Mouse (Mus musculus): ENCODE results near the gene Anapc5. TPM values are rescaled to one million over a fixed set of nuclear protein-coding genes. Genes with fewer than 3 reads are reported as not detected.

The Anapc5 gene
- 112 and 138 TPM in 2 replicates for polyA plus RNA-seq (2012; ENCODE audit: insufficient read depth, insufficient read length, missing spikeins)

- Histone ChIP-seq H3K4me3 (ENCODE audit: insufficient read depth, low read depth, low read length) (peak within 1 kb of the TSS; percentile 76), H3K4me1 (ENCODE audit: control insufficient read depth, insufficient read depth, insufficient read length, low read length) (no peaks in the 10 kb centered on the region), H3K27ac (replicated peaks; ENCODE audit: low read depth, low read length) (peak within 1 kb of the TSS; percentile 75)
Measured at GRCm38 (mm10) chr5:122820777-122821523, at the start of gene Anapc5. TSS of gene Anapc5 (minus strand) at chr5:122821339.

GRCm38 (mm10) chr5:122863053-122863452 lies 41.9 kb upstream of the Anapc5 start:
- no peak overlapping the region for H3K4me3 ChIP-seq (ENCODE audit: insufficient read depth, low read depth, low read length)
- no peaks in the 10 kb centered on the region for H3K4me1 ChIP-seq (ENCODE audit: control insufficient read depth, insufficient read depth, insufficient read length, low read length)
- H3K27ac ChIP-seq (replicated peaks; ENCODE audit: low read depth, low read length) = no peak overlapping the region

GRCm38 (mm10) chr5:122855858-122856257 lies 34.7 kb upstream of the Anapc5 start:
- Histone ChIP-seq H3K4me3 (ENCODE audit: insufficient read depth, low read depth, low read length) (no peak overlapping the region), H3K4me1 (ENCODE audit: control insufficient read depth, insufficient read depth, insufficient read length, low read length) (peaks cover 2% of the 10 kb centered on the region; the same call in 1 of the 2 replicates), H3K27ac (replicated peaks; ENCODE audit: low read depth, low read length) (no peak overlapping the region)

DNA sequence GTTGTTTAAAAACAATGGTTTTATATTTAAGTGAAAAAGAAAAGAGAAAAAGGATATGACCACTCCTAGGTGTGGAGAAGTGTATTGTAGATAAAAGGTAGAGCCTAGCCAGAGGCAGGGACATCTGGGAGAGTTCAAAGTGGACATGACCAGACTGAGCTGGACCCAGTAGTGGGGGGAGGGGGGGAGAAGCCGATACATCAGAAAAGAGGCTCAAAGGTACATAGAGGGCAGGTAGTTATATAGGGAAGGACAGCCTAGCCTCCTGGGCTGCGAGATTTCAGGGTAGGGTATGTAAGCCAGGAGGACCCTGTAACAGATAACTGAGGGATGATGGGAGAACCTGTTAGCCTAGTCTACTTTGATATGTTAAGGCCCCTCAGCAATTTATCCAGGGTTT lies 31.5 kb upstream of the Anapc5 start:
- Histone ChIP-seq H3K4me3 (ENCODE audit: insufficient read depth, low read depth, low read length) (no peak overlapping the region), H3K4me1 (ENCODE audit: control insufficient read depth, insufficient read depth, insufficient read length, low read length) (peaks cover 7% of the 10 kb centered on the region), H3K27ac (replicated peaks; ENCODE audit: low read depth, low read length) (no peak overlapping the region)

DNA sequence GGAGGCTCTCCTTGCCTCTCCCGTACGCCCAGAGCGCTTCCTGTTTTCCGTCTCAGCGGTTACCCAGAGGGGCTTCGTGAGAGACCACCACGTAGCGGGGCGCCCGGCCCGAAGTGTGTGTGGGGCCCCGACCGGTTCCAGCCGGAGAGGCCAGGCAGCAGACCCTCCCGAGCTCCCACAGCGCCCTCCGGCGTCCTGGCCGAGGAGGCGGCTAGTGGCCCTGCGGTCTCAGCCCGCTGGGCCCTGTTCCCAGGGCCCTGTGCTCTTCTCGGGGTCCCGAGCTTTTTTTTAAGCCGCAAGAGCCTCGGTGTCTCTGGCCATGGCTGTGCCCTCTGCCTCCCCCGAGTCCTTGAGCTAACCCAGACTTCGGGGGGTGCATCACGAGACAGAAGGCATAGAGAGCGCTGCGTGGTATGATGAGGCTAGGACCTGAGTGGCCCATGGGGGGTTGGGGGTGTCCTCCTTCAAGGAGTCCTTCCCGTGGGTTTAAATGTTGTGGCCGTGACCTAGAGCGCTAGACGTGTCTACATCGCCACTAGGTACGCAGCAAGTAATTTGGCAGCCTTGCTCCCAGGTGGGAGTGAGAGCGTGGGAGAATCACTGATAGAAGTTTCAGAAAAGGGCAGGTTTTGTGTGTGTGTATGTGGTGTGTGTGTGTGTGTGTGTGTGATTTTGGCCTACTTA lies 29.3 kb upstream of the Anapc5 start:
- Histone ChIP-seq H3K4me3 (ENCODE audit: insufficient read depth, low read depth, low read length) (peak overlapping the region; percentile 76), H3K27ac (replicated peaks; ENCODE audit: low read depth, low read length) (peak overlapping the region; percentile 69; the same call in 1 of the 2 replicates), H3K4me1 (ENCODE audit: control insufficient read depth, insufficient read depth, insufficient read length, low read length) (peaks cover 7% of the 10 kb centered on the region)

DNA sequence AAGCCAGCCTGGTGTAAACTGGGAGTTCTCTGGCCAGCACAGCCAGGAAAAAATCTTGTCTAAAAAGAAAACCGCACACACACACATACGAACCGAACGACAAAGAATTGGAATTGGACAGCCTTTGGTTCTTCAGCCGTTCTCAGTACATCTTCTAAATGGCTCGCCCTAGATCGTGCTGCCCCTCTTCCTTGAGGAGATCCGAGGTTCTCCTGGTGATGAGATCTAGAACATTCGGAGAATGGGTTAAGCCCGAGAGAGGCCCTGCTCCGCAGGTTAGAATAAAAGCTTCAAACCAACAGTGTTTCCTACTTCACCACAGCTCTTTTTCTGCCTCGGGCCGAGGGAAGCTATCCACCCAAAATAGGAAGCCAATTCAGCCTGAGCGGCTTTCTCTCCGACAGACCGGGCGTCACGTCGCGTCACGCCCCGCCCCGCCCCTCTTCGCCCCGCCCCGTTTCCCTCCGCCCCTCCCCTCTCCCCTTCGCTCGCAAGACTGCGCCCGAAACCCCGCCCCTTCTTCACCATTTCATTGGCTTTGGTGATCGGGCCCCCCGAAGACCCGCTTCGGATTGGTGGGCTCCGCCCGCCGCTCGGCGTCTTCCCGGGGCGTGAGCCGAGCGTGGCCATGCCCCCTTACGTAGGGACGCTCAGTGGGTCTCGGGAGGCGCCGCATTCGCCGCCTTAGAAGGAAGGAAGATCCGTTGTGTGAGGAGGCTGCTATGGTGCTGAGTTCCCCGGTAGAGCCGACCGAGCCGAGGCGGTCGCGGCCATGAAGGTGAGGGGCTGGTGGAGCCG lies 28.6 kb upstream of the Anapc5 start, which contains the start of gene Rnf34:
Gene Rnf34, plus strand, starts transcription at position 528 of the 798 bp plus-strand sequence.
- Histone ChIP-seq H3K27ac (replicated peaks; ENCODE audit: low read depth, low read length) (peak within 1 kb of the TSS; percentile 82), H3K4me1 (ENCODE audit: control insufficient read depth, insufficient read depth, insufficient read length, low read length) (peaks cover 7% of the 10 kb centered on the region), H3K4me3 (ENCODE audit: insufficient read depth, low read depth, low read length) (peak within 1 kb of the TSS; percentile 76)

- no peak overlapping the region for H3K4me3 ChIP-seq (ENCODE audit: insufficient read depth, low read depth, low read length)
- H3K27ac ChIP-seq (replicated peaks; ENCODE audit: low read depth, low read length) = no peak overlapping the region
- no peaks in the 10 kb centered on the region for H3K4me1 ChIP-seq (ENCODE audit: control insufficient read depth, insufficient read depth, insufficient read length, low read length)
Measured at GRCm38 (mm10) chr5:122843799-122844198, 22.7 kb upstream of the Anapc5 start.

DNA sequence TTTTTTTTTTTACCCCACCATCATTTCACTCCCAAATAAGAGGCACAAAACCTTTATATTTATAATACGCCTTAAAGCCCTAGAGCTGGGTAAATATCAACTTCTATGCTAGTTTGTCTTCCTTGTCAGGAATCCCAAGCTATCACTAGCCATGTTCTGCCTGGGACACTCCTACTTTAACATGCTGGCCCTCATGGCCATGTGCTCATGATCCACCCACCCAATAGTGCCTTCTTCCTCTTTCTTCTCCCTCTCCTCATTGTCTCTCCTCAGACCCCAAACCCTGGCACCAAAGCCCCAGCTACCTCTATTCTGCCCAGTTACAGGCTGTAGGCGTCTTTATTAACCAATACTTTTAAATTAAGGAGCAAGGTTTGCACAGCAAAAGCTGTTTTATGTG lies 20.0 kb upstream of the Anapc5 start:
- H3K4me1 ChIP-seq (ENCODE audit: control insufficient read depth, insufficient read depth, insufficient read length, low read length) = no peaks in the 10 kb centered on the region
- H3K27ac ChIP-seq (replicated peaks; ENCODE audit: low read depth, low read length) = no peak overlapping the region
- H3K4me3 ChIP-seq (ENCODE audit: insufficient read depth, low read depth, low read length) = no peak overlapping the region

GRCm38 (mm10) chr5:122832996-122833395 lies 11.9 kb upstream of the Anapc5 start:
- H3K27ac ChIP-seq (replicated peaks; ENCODE audit: low read depth, low read length) = no peak overlapping the region
- no peak overlapping the region for H3K4me3 ChIP-seq (ENCODE audit: insufficient read depth, low read depth, low read length)
- H3K4me1 ChIP-seq (ENCODE audit: control insufficient read depth, insufficient read depth, insufficient read length, low read length) = no peaks in the 10 kb centered on the region

DNA sequence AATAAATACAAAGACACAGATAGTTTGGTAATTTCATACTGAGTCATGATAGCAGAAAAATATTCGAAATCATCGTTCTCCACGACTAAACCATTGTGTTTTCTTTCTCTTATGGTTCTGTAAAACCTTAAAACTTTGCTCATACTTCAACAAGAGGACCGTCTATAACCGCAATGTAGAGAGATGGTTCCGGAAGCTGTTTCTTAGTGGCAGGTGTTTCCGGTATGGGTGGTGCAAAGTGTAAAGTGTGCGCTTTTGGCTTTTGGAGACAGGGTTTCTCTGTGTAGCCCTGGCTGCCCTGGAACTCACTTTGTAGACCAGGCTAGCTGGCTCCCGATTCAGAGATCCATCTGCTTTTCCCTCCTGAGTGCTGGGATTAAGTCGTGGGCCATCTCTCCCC lies 11.4 kb upstream of the Anapc5 start:
- Histone ChIP-seq H3K4me3 (ENCODE audit: insufficient read depth, low read depth, low read length) (no peak overlapping the region), H3K27ac (replicated peaks; ENCODE audit: low read depth, low read length) (no peak overlapping the region), H3K4me1 (ENCODE audit: control insufficient read depth, insufficient read depth, insufficient read length, low read length) (no peaks in the 10 kb centered on the region)

DNA sequence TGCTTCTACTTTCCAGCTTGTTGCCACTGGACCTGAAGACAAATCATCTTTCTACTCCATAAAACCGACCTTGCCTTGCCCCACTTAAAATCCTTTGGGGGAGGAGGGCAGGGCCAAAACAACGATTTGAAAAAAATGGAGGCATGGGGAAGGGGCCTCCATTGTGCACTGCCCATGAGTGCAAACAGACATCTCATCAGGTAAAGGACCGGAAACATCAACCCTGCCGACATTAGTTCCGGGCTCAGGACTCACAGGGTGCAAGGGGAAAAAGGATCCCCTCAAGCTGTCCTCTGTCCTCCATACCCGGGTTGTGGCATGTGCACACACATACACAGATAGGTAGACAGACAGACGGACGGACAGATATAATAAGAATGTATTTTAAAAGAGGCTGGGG lies 4.0 kb upstream of the Anapc5 start:
- H3K27ac ChIP-seq (replicated peaks; ENCODE audit: low read depth, low read length) = no peak overlapping the region
- no peak overlapping the region for H3K4me3 ChIP-seq (ENCODE audit: insufficient read depth, low read depth, low read length)
- no peaks in the 10 kb centered on the region for H3K4me1 ChIP-seq (ENCODE audit: control insufficient read depth, insufficient read depth, insufficient read length, low read length)

DNA sequence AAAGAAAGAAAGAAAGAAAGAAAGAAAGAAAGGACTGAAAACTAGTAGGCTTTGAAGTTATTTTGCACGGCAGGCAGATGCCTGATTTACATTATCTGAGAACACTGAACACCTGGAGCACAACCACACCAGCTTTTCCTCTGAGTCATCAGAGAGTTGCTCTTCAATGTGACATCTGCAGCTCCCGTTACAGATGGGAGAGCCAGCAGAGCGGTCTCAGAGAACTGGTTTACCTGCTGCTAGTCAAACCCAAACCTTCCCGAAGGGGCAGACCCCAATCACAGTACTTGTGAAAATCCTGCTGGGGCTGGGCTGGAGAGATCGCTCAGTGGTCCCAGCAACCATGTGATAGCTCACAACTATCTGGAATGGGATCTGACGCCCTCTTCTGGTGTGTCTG lies 3.3 kb upstream of the Anapc5 start:
- H3K27ac ChIP-seq (replicated peaks; ENCODE audit: low read depth, low read length) = no peak overlapping the region
- H3K4me1 ChIP-seq (ENCODE audit: control insufficient read depth, insufficient read depth, insufficient read length, low read length) = no peaks in the 10 kb centered on the region
- H3K4me3 ChIP-seq (ENCODE audit: insufficient read depth, low read depth, low read length) = no peak overlapping the region

GRCm38 (mm10) chr5:122823976-122824375 lies 2.8 kb upstream of the Anapc5 start:
- no peak overlapping the region for H3K4me3 ChIP-seq (ENCODE audit: insufficient read depth, low read depth, low read length)
- no peak overlapping the region for H3K27ac ChIP-seq (replicated peaks; ENCODE audit: low read depth, low read length)
- no peaks in the 10 kb centered on the region for H3K4me1 ChIP-seq (ENCODE audit: control insufficient read depth, insufficient read depth, insufficient read length, low read length)

DNA sequence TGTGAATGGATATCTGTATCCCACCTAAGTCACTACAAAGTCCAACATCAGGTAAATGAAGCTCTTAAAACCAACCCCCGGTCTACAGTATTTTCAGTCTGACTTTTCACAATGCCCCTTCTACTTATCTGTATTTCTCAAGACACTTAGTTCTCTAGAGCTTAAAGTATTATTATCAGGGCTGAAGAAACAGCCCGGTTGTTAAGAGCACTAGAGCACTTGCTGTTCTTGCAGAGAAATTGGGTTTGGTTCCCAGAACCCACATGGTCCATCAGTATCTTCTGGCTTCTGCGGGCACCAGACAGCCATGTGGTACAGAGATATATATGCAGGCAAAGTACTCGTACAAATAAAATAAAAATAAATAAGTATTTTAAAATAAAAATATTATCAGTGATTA lies 1.3 kb upstream of the Anapc5 start:
- H3K4me1 ChIP-seq (ENCODE audit: control insufficient read depth, insufficient read depth, insufficient read length, low read length) = no peaks in the 10 kb centered on the region
- no peak overlapping the region for H3K4me3 ChIP-seq (ENCODE audit: insufficient read depth, low read depth, low read length)

DNA sequence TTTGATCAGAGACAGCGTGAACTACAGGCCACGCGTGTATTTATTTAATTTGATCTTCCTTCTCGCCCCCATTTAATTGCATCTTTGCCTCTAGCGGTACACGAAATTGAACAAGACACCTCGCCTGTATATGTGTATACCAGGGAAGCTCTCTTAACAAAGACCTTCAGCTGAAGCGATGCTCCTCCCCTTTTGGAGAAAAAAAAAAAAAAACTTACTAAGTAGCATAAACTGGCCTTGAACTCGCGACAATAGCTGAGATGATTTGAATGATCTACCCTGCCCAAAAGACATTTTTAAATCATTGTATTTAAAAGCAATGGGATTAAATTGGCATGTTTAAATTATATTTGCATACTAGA lies 366 bp upstream of the Anapc5 start:
- Histone ChIP-seq H3K4me1 (ENCODE audit: control insufficient read depth, insufficient read depth, insufficient read length, low read length) (no peaks in the 10 kb centered on the region), H3K27ac (replicated peaks; ENCODE audit: low read depth, low read length) (peak overlapping the region; percentile 75), H3K4me3 (ENCODE audit: insufficient read depth, low read depth, low read length) (peak overlapping the region; percentile 71)

More for the DNA sequence above, 1.3 kb upstream of the Anapc5 start:
- H3K27ac ChIP-seq (replicated peaks; ENCODE audit: low read depth, low read length) = no peak overlapping the region
